Comparison of ENCODE assay signal across 9 mouse cellular contexts in the genomic region with DNA sequence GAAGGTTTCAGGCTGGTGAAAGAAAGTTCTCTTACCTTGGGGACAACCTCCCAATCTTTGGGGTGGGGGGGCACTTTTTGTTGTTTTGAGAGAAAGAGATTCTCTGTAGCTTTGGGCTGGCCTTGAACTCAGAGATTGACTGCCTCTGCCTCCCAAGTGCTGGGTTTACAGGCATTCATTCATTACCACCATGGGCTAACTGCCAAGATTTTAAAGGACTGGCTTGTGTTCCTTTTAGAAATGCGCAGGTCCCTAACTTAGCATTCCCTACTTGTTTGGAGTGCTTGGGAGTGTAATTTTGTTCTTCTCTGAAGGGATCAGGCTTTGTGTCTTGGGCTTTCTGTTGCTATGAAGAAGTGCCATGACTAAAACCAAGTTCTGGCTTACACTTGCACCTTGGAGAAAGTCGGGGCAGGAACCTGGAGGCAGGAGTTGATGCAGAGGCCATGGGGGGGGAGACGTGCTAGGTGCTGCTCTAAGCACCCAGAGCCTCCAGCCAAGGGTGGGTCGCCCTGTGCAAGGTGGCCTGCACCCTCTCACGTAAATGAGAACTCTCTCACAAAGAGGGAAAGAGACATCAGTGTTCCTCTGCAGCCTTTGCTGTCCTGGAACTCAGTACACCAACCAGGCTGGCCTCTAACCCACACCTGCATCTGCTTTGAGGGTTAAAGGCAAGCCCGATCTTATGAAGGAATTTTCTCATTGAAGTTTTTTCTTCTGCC. TPM values are rescaled to one million over a fixed set of nuclear protein-coding genes. Genes with fewer than 3 reads are reported as not detected.
DNase-seq lines count a peak whose midpoint lies in the region; ATAC-seq and TF ChIP-seq lines count a peak whose summit lies in the region.
"Had no signal": no experiment of that assay in that cellular context is flagged by ENCODE, and none has a peak within 500 bp of the region (broad histone marks: within the 10 kb centered on the region; RNA-seq: fewer than 3 reads in every experiment).

No protein-coding gene starts in this region.

- no peak for TF ChIP-seq EP300 in lung, postnatal 0 days (IDR thresholded peaks at IDR 0.05)

- H3K4me3 ChIP-seq in megakaryocyte, embryonic 14.5 days (replicated peaks): peak overlapping the region; percentile 96
- H3K4me3 ChIP-seq in forebrain, embryonic 11.5 days (ENCODE audit: low read depth, low read length): peak overlapping the region; percentile 85
- H3K4me3 ChIP-seq in limb, embryonic 14.5 days (replicated peaks; ENCODE audit: low read length): peak overlapping the region; percentile 79; the same call in 1 of the 2 replicates
- H3K4me3 ChIP-seq in stomach, embryonic 16.5 days (replicated peaks; ENCODE audit: low read length): peak overlapping the region; percentile 77
- H3K4me3 ChIP-seq in lung, postnatal 0 days (ENCODE audit: low read depth, low read length): no peak overlapping the region

- TF ChIP-seq CTCF in lung, postnatal 0 days (IDR thresholded peaks at IDR 0.05): no peak

- WGBS in forebrain, embryonic 11.5 days: 88% methylated on average over 6 of the region's 6 CpGs
- 82% methylated on average over 6 of the region's 6 CpGs for WGBS in limb, embryonic 14.5 days
- WGBS in stomach, embryonic 16.5 days: 76% methylated on average over 6 of the region's 6 CpGs
- 80% methylated on average over 6 of the region's 6 CpGs for WGBS in lung, postnatal 0 days

- no peak for ATAC-seq in megakaryocyte, adult 5-6 weeks (ENCODE audit: poor library complexity, severe bottlenecking)
- ATAC-seq in forebrain, embryonic 11.5 days (replicated peaks; ENCODE audit: low FRiP score): no peak
- ATAC-seq in limb, embryonic 14.5 days (ENCODE audit: low FRiP score, low read depth): no peak
- ATAC-seq in stomach, embryonic 16.5 days (ENCODE audit: insufficient read depth, low FRiP score): no peak
- no peak for ATAC-seq in lung, postnatal 0 days

- H3K9me3 ChIP-seq in megakaryocyte, embryonic 14.5 days: no peaks in the 10 kb centered on the region
- H3K9me3 ChIP-seq in forebrain, embryonic 11.5 days (ENCODE audit: control insufficient read depth, low read length): no peaks in the 10 kb centered on the region
- no peaks in the 10 kb centered on the region for H3K9me3 ChIP-seq in limb, embryonic 14.5 days (ENCODE audit: control insufficient read depth, low read length)
- H3K9me3 ChIP-seq in stomach, embryonic 16.5 days (replicated peaks; ENCODE audit: control insufficient read depth, low read length): no peaks in the 10 kb centered on the region
- no peaks in the 10 kb centered on the region for H3K9me3 ChIP-seq in lung, postnatal 0 days (ENCODE audit: low read length)

- H3K36me3 ChIP-seq in megakaryocyte, embryonic 14.5 days (replicated peaks; ENCODE audit: low read length): peaks cover 27% of the 10 kb centered on the region
- H3K36me3 ChIP-seq in forebrain, embryonic 11.5 days (ENCODE audit: control insufficient read depth, insufficient read depth, low read length): peaks cover 10% of the 10 kb centered on the region; the same call in 1 of the 2 replicates
- peaks cover 31% of the 10 kb centered on the region for H3K36me3 ChIP-seq in limb, embryonic 14.5 days (ENCODE audit: control insufficient read depth, insufficient read depth, low read length)
- peaks cover 6% of the 10 kb centered on the region for H3K36me3 ChIP-seq in stomach, embryonic 16.5 days (ENCODE audit: control insufficient read depth, insufficient read depth, low read length)
- H3K36me3 ChIP-seq in lung, postnatal 0 days (ENCODE audit: insufficient read depth, low read length): peaks cover 13% of the 10 kb centered on the region; the same call in 1 of the 2 replicates

- peak overlapping the region; percentile 94; the same call in 1 of the 2 replicates for H3K9ac ChIP-seq in forebrain, embryonic 11.5 days (ENCODE audit: low read length)
- H3K9ac ChIP-seq in limb, embryonic 14.5 days (ENCODE audit: low read depth, low read length, severe bottlenecking): peak overlapping the region; percentile 93; the same call in 1 of the 2 replicates
- H3K9ac ChIP-seq in stomach, embryonic 16.5 days (ENCODE audit: low read length): peak overlapping the region; percentile 95; the same call in 1 of the 2 replicates
- H3K9ac ChIP-seq in lung, postnatal 0 days (replicated peaks; ENCODE audit: low read depth): no peak overlapping the region

- H3K27me3 ChIP-seq in megakaryocyte, embryonic 14.5 days (replicated peaks): peaks cover 2% of the 10 kb centered on the region
- H3K27me3 ChIP-seq in forebrain, embryonic 11.5 days (ENCODE audit: control insufficient read depth, insufficient read depth, low read length): no peaks in the 10 kb centered on the region
- H3K27me3 ChIP-seq in limb, embryonic 14.5 days (ENCODE audit: control insufficient read depth, insufficient read depth, low read length): no peaks in the 10 kb centered on the region
- H3K27me3 ChIP-seq in stomach, embryonic 16.5 days (ENCODE audit: control insufficient read depth, insufficient read depth, low read length): no peaks in the 10 kb centered on the region
- H3K27me3 ChIP-seq in lung, postnatal 0 days (replicated peaks; ENCODE audit: insufficient read depth, low read length): no peaks in the 10 kb centered on the region

- H3K27ac ChIP-seq in forebrain, embryonic 11.5 days (ENCODE audit: low read depth, low read length): no peak overlapping the region
- 0 out of 2 replicates have a peak overlapping the region, but pooled peaks have one; percentile 20 for H3K27ac ChIP-seq in limb, embryonic 14.5 days (replicated peaks; ENCODE audit: low read depth, low read length)
- no peak overlapping the region for H3K27ac ChIP-seq in stomach, embryonic 16.5 days (ENCODE audit: low read length)
- no peak overlapping the region for H3K27ac ChIP-seq in lung, postnatal 0 days (ENCODE audit: low read length)

- no peak for DNase-seq in forebrain, embryonic 11.5 days (ENCODE audit: low spot score)
- peak; percentile 42 for DNase-seq in limb, embryonic 14.5 days (ENCODE audit: low spot score)
- no peak for DNase-seq in adrenal gland, postnatal 4 days (ENCODE audit: low spot score in 2 of 2)
- no peak for DNase-seq in lung, postnatal 0 days (ENCODE audit: low spot score)
- DNase-seq in cerebellum, postnatal 4 days (ENCODE audit: low spot score in 2 of 2): no peak

- peaks cover 37% of the 10 kb centered on the region for H3K4me1 ChIP-seq in megakaryocyte, embryonic 14.5 days
- H3K4me1 ChIP-seq in forebrain, embryonic 11.5 days (replicated peaks; ENCODE audit: control insufficient read depth, insufficient read depth, low read length): peaks cover 8% of the 10 kb centered on the region; the same call in 1 of the 2 replicates
- H3K4me1 ChIP-seq in limb, embryonic 14.5 days (ENCODE audit: control insufficient read depth, insufficient read depth, low read length): peaks cover 12% of the 10 kb centered on the region; the same call in 1 of the 2 replicates
- peaks cover 11% of the 10 kb centered on the region; the same call in 1 of the 2 replicates for H3K4me1 ChIP-seq in stomach, embryonic 16.5 days (ENCODE audit: control insufficient read depth, insufficient read depth, low read length)
- peaks cover 4% of the 10 kb centered on the region; the same call in 1 of the 2 replicates for H3K4me1 ChIP-seq in lung, postnatal 0 days (ENCODE audit: insufficient read depth, low read depth, low read length)

- no peak for TF ChIP-seq POLR2A in limb, embryonic 14.5 days (IDR thresholded peaks at IDR 0.05; ENCODE audit: borderline replicate concordance, extremely low read depth, insufficient read depth, insufficient read length)

- no peak overlapping the region; the same call in 1 of the 2 replicates for H3K4me2 ChIP-seq in forebrain, embryonic 11.5 days (ENCODE audit: low read depth, low read length, severe bottlenecking)
- H3K4me2 ChIP-seq in limb, embryonic 14.5 days (replicated peaks; ENCODE audit: low read depth, low read length, severe bottlenecking): peak overlapping the region; percentile 93
- peak overlapping the region; percentile 93 for H3K4me2 ChIP-seq in stomach, embryonic 16.5 days (ENCODE audit: low read depth, low read length)
- H3K4me2 ChIP-seq in lung, postnatal 0 days (replicated peaks; ENCODE audit: low read depth, low read length): no peak overlapping the region

RNA-seq across cellular contexts. Expression of a gene that starts 2.1 kb away (rescaled TPM):
- 3,221 and 4,089 TPM in 2 replicates for polyA plus RNA-seq in megakaryocyte, embryonic 14.5 days (2012; ENCODE audit: insufficient read depth, low replicate concordance)
- 726 and 746 TPM in 2 replicates for total RNA-seq in megakaryocyte, adult 5-6 weeks (2015)
- total RNA-seq in megakaryocyte, adult 5-6 weeks (2017): 1,905 and 2,227 TPM in 2 replicates
- polyA plus RNA-seq in forebrain, embryonic 11.5 days (2014; fragmentation: Nextera tagmentation; extraction: Ambion mirVana): 1,219 and 1,311 TPM in 2 replicates
- 2,823 and 3,226 TPM in 2 replicates for polyA plus RNA-seq in limb, embryonic 14.5 days (2012; rRNA removed)
- 1,836 and 1,953 TPM in 2 replicates for polyA plus RNA-seq in limb, embryonic 14.5 days (2014; fragmentation: Nextera tagmentation; extraction: Ambion mirVana)
- polyA plus RNA-seq in stomach, embryonic 16.5 days (2015; fragmentation: Nextera tagmentation; extraction: Ambion mirVana): 1,046 and 1,463 TPM in 2 replicates
- total RNA-seq in adrenal gland, postnatal 4 days (2021): 100 to 1,000 TPM; 895 to 902 TPM
- 1,019 and 1,086 TPM in 2 replicates for polyA plus RNA-seq in lung, postnatal 0 days (2015; fragmentation: Nextera tagmentation; extraction: Ambion mirVana)

RNA-seq across cellular contexts. Expression of a gene that starts 13.0 kb away (rescaled TPM):
- polyA plus RNA-seq in megakaryocyte, embryonic 14.5 days (2012; ENCODE audit: insufficient read depth, low replicate concordance): 0.43 TPM in 1 of 2 replicates, not detected in the other
- 0.11 TPM in 1 of 2 replicates, not detected in the other for total RNA-seq in megakaryocyte, adult 5-6 weeks (2015)
- total RNA-seq in megakaryocyte, adult 5-6 weeks (2017): 0.22 and 0.98 TPM in 2 replicates
- polyA plus RNA-seq in forebrain, embryonic 11.5 days (2014; fragmentation: Nextera tagmentation; extraction: Ambion mirVana): 0.19 TPM in 1 of 2 replicates, not detected in the other
- polyA plus RNA-seq in limb, embryonic 14.5 days (2012; rRNA removed): 2.6 and 3.0 TPM in 2 replicates
- polyA plus RNA-seq in limb, embryonic 14.5 days (2014; fragmentation: Nextera tagmentation; extraction: Ambion mirVana): 0.50 and 0.86 TPM in 2 replicates
- polyA plus RNA-seq in stomach, embryonic 16.5 days (2015; fragmentation: Nextera tagmentation; extraction: Ambion mirVana): 2.2 and 3.4 TPM in 2 replicates
- 1 to 10 TPM; 6.3 to 7.3 TPM for total RNA-seq in adrenal gland, postnatal 4 days (2021)
- polyA plus RNA-seq in lung, postnatal 0 days (2015; fragmentation: Nextera tagmentation; extraction: Ambion mirVana): 0.94 and 1.3 TPM in 2 replicates

RNA-seq across cellular contexts. Expression of a gene that starts 41.5 kb away (rescaled TPM):
- 9.5 and 14.6 TPM in 2 replicates for polyA plus RNA-seq in megakaryocyte, embryonic 14.5 days (2012; ENCODE audit: insufficient read depth, low replicate concordance)
- 39.2 and 40.0 TPM in 2 replicates for total RNA-seq in megakaryocyte, adult 5-6 weeks (2015)
- 34.3 and 56.2 TPM in 2 replicates for total RNA-seq in megakaryocyte, adult 5-6 weeks (2017)
- 43.5 and 52.6 TPM in 2 replicates for polyA plus RNA-seq in forebrain, embryonic 11.5 days (2014; fragmentation: Nextera tagmentation; extraction: Ambion mirVana)
- polyA plus RNA-seq in limb, embryonic 14.5 days (2012; rRNA removed): 88.7 and 90.0 TPM in 2 replicates
- 34.8 and 37.5 TPM in 2 replicates for polyA plus RNA-seq in limb, embryonic 14.5 days (2014; fragmentation: Nextera tagmentation; extraction: Ambion mirVana)
- polyA plus RNA-seq in stomach, embryonic 16.5 days (2015; fragmentation: Nextera tagmentation; extraction: Ambion mirVana): 43.0 and 44.8 TPM in 2 replicates
- total RNA-seq in adrenal gland, postnatal 4 days (2021): 10 to 100 TPM; 67.6 to 72.6 TPM
- polyA plus RNA-seq in lung, postnatal 0 days (2015; fragmentation: Nextera tagmentation; extraction: Ambion mirVana): 22.7 and 27.3 TPM in 2 replicates

RNA-seq across cellular contexts. Expression of a gene that starts 53.9 kb away (rescaled TPM):
- polyA plus RNA-seq in megakaryocyte, embryonic 14.5 days (2012; ENCODE audit: insufficient read depth, low replicate concordance): not detected in 2 replicates
- total RNA-seq in megakaryocyte, adult 5-6 weeks (2015): not detected in 2 replicates
- total RNA-seq in megakaryocyte, adult 5-6 weeks (2017): not detected in 2 replicates
- polyA plus RNA-seq in forebrain, embryonic 11.5 days (2014; fragmentation: Nextera tagmentation; extraction: Ambion mirVana): 2.9 and 4.3 TPM in 2 replicates
- polyA plus RNA-seq in limb, embryonic 14.5 days (2012; rRNA removed): 43.7 and 50.4 TPM in 2 replicates
- polyA plus RNA-seq in limb, embryonic 14.5 days (2014; fragmentation: Nextera tagmentation; extraction: Ambion mirVana): 31.7 and 33.2 TPM in 2 replicates
- 17.6 and 18.4 TPM in 2 replicates for polyA plus RNA-seq in stomach, embryonic 16.5 days (2015; fragmentation: Nextera tagmentation; extraction: Ambion mirVana)
- total RNA-seq in adrenal gland, postnatal 4 days (2021): 10 to 100 TPM; 14.6 to 16.6 TPM
- polyA plus RNA-seq in lung, postnatal 0 days (2015; fragmentation: Nextera tagmentation; extraction: Ambion mirVana): 18.3 TPM in 2 replicates
- total RNA-seq: neutrophil, adult 5-6 weeks had no signal

Comparison
In these comparisons a context has a peak if more than half of its experiments do, and no peak if none do; other contexts are left out.
1. H3K4me2 ChIP-seq: peak in limb, embryonic 14.5 days (single experiment) and stomach, embryonic 16.5 days (single experiment); none in forebrain, embryonic 11.5 days (single experiment) and lung, postnatal 0 days (single experiment).